Mouse (Mus musculus) c-Kit-positive CD71-positive TER-119-positive erythroid progenitor cells, embryonic 14.5 days (primary cell): Measurements from ENCODE around the gene Btnl6.
"Not testable (repeated sequence)": the region's sequence is repeated elsewhere in the genome, so short reads cannot be mapped to it uniquely, and the experiment has no call there.

Source experiments
- DNase-seq: peaks from one replicate; pipeline ENCODE4 v3.0.0-alpha.2; 2013; ENCODE audit warnings: low spot score

The Btnl6 gene

DNA sequence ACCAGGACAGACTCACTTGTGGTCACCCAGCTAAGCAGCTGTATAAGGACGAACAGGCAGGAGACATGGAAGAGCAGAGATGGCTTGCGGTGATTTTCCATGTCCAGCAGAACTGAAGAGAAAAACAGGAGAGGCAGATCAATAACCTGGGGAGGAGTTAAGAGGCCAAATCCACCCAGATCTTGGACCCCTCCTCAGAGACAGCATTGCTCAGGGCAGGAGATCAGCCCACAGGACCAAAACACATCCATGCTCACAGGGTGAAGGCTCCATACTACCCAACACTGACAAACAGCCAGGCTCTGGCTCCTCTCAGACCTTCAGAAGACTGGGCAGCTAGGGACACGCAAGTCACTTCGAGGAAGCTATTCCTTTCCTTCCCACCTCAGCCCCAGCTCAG, at the start of gene Btnl6:
Gene Btnl6, minus strand, starts transcription at position 101 of the 400 bp plus-strand sequence.
- DNase-seq = no peak

DNA sequence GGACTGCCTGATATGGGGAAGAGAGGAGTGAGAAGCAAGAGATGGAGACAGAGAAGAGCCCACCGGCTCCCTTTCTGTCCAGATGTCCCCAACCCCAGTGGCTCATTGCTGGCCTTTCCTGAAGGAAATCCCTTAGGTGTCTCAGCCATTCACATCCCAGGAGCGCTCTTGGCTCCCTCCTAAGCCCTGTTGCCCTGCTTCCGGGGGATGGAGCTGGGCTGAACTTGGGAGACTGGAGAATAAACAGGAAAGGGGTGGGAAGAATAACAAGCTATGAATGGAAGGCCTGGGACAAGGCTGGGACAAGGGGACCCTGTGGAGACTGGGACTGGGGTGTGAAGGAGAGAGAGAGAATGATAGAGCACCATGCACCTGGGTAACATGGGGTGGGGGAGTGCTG, 47.6 kb upstream of the Btnl6 start:
- DNase-seq = no peak

DNA sequence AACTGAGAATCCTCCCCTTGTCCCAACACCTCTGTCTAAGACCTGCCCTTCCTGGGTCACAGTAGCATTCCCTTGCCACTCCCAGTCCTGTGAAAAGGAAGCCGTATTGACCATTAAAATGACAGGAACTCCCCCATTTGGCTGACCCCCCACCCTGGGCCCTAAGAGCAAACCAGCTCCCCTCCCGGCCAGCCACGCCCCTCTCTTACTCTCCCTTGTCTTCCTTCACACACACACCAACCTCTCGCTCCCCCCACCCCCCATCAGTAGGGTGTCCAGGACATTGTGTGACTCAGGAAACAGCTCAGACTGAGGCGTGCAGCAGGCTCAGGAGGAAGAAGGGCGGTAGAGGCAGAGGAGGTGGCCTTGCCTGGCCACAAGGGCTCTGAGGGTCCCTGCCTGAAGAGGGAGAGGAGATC, 46.9 kb upstream of the Btnl6 start, which contains the start of gene Notch4:
Gene Notch4, plus strand, starts transcription at position 266 of the 419 bp plus-strand sequence.
- no peak for DNase-seq

DNA sequence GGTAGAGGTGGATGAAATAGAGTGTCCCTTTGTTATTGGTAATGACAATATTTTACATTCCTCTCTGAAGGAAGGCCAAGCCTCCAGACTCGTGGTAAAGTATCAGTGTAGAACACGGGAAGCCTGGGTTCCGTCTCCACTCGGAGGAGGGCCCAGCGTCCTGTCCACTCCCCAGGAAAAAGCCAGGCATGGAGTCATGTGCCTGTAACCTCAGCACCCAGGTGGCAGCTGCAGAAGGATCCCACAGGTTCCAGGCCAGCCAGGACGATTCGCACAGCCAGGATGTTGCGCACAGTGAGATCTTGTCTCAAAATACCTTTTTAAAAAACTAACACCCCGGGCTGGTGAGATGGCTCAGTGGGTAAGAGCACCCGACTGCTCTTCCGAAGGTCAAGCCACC, 46.2 kb upstream of the Btnl6 start:
- no peak for DNase-seq

DNA sequence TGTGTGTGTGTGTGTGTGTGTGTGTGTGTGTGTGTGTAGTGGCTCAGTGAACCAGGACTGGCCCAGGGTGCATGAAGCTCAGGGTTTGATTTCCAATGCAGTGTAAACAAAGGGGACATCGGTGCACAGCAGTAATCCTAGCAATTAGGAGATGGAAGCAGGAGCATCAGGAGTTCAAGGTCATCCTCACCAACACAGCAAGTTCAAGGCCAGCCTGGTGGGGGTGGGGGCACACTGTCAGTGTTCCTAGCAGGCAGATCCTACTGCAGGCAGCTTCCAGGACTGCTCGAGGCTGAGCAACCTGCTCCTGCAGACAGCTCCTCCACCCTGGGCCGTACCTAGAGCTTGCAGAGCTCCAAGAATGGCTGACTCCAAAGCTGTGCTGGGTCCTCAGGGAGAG, 45.4 kb upstream of the Btnl6 start:
- DNase-seq = no peak

DNA sequence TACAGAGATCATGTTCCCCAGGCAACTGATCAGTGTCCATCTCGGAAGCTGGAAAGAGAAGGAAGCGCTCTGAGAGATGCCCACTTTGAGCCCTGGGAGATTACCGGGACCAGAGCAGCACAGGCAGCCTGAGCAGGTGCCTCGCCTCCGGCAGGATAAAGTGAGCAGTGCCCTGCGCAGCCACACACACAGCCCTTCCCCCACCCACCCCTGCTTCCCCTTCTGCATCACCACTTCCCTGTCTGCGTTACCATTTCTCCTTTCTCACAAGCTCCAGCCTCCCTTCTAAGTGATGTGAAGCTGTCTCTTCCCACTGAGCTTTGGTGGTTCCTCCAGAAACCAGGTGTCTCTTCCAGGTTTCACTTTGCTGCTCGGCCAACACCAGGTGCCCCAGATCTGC, 44.0 kb upstream of the Btnl6 start:
- DNase-seq = no peak

DNA sequence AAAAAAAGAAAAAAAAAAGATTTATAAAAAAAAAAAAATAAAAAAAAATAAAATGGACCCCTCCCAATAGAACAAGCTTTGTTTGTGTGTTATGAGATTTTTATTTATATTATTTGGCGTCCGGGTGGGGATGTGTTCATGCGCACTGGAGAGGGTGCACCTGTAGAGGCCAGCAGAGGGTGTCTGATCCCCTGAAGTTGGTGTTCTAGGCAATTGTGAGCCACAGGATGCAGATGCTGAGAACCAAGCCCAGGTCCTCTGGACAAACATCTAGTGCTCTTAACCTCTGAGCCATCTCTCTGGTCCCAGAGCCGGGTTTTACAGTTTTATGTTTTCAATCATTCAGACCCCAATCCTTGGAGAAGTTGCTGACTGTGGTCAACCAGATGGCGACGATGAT, 43.3 kb upstream of the Btnl6 start:
- DNase-seq = no peak

DNA sequence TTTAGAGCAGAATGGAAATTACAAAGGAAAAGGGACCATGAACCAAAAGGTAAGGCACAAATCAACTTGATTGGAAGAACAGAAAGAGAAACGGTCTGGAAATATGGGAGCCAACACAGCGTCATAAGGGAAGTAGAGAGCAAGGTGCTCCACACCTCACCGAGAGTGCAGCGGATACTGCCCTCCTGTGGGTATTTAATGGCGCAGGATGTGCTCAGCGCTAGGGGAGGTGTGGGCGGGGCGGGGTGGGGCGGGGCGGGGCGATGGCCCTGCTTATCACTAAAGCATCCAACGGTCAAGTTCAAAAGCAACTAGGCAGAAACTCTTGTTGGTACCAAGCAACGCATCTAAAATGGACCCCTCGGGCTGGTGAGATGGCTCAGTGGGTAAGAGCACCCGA, 42.7 kb upstream of the Btnl6 start:
- DNase-seq = peak; percentile 30

DNA sequence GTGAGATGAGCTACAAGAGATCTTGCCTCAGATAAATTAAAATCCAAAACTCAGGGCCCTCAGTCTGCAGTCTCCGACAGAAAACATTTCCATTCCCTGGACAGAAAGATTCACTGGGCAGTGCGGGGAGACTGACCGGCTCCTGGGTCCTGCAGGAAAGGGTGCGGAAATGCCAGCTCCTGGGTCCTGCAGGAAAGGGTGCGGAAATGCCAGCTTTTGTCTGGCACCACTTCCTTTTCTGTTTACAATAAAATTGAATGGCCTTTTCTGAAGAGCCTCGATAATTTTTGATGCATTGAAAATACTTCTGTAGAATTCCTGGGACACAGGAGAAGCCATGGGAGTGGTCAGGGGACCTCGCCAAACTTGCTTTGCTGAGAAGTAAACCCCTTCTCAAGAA, 42.0 kb upstream of the Btnl6 start:
- no peak for DNase-seq

DNA sequence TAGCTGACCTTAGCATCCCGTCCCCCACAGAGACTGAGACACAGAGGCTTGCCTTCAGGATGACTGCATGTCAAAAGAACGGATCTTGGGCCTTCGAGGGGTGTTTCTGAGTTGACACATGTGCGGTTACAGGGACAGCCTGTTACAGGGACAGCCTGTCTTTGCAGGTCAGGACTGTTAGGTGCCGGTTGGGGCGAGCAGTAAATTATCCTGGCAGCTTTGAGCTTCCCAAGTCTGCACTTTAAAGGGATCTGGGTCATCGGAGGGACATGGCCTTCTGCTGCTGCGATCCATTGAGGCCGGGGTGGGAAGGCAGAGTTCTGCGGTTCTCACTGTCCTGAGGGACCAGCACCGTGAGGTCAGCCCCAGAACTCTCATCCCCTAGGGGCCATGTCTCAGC, 40.3 kb upstream of the Btnl6 start:
- DNase-seq = no peak

DNA sequence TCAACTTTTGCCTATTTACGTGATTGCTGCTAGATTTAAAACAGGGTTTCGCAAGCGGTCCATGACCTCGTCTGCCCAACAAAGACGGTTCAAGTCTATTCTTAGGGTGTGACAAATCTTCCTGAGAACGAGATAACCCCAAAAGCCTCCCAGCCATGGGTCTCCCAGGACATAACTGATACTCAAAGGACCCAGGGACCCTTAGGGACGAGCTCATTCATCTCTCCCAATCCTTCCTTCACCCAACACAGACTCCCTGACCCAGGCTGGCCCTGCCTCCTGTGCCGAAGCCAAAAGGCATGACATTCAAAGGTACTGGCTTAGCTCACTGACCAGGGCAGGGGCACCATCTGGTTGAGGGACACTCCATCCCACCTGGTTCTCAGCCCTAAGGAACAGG, 39.3 kb upstream of the Btnl6 start:
- no peak for DNase-seq

DNA sequence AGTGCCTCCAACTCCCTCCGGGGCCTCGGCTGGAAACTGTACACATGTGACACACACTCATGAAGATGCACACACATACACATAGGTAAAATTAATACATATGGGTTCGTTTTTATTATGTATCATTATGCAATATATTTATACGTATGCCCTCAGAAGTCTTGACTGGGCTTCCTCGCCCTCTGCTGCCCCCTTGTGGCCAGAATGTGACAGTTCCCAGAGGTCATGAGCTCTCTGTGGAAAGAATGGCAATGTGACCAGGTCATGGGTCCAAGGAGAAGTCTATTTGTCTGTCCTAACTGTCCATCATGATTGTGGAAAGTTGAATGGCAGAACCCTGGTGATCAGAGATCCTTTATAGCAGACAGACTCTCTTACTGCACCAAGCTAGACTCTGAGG, 38.3 kb upstream of the Btnl6 start:
- DNase-seq = peak; percentile 62

DNA sequence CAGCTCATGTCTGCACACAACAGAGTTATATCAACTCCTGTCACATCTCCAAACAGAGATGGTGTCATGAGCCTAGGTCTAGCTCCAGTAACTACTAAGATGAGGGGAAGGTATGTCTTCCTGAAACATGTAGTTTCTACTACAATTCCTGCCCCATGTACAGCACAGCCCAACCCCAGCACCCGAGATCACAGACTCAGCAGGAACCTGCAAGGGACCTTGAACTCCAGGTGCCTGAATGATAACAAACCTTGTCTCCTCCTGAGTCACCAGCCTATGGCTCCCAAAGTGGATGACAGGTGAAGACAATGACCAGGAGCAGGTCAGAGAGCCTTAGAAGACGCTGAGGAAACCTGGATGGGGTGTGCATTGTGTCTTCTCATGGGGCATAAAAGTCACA, 32.7 kb upstream of the Btnl6 start:
- no peak for DNase-seq

DNA sequence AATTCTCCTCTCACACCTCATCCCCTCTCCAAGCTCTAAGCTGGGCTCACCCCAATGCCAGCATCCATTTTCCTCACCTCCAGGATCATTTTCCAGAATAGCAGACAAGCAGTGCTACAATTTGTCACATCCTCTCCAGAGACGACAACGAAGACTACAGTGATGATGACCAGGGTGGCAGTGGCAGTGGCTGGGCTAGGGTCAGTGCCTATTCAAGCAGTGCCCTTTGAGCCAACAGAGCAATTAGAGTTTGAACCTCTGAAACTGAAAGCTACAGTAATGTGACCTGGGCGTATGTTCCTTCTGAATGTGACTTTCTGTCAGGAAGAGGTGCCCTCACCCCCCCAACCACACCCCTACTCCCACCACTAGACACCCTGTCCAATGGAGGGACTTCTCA, 32.0 kb upstream of the Btnl6 start:
- DNase-seq = no peak

DNA sequence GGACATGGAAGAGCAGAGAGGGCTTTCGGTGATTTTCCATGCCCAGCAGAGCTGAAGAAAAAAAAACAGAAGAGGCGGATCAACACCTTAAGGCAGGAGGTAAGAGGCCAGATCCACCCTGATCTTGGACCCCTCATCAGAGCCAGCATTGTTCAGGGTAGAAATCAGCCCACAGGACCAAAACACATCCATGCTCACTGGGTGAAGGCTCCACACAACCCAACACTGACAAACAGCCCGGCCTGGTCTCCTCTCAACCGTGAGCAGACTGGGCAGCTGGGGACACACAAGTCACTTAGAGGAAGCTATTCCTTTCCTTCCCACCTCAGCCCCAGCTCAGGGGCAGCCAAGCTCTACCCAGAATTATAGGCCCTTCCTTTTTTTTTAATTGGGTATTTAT, 30.4 kb upstream of the Btnl6 start:
- DNase-seq = no peak

DNA sequence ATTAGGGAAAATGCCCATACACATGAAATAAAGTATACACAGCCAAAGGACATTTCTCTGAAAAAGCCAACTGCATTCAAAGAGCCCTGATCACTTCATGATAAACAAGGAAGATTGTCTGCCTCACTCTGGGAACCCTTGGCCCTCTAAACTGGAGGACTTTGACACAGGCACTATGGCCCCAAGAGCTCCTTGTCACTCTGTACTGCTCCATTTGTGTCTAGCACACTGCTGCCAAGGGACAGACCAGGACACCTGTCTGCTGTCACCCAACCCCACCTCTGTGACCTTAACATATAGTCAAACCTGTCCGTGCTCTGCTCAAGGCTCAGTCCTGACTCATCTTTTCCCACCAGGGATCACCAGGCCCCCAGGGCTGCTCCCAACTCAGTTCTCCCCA, 29.6 kb upstream of the Btnl6 start:
- DNase-seq = no peak

DNA sequence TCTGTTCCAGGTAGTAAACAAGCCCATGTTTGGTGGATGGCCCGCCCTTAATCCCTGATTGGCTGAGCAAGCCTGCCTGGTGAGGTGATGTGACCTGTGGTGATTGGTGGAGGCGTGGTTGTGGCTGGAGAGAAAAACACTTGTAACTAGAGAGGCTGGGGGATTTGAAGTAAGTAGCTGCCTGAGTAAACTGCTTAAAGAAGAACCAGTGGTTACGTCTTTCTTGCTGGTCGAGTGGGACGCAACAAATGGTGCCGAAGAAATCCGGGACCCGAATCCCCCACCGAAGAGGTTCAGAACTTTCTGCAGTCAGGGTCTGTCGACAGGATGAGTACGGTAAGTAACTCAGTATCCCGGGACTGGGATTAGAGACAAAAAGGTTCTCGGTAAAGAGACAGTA, 26.4 kb upstream of the Btnl6 start:
- not testable (repeated sequence) for DNase-seq

DNA sequence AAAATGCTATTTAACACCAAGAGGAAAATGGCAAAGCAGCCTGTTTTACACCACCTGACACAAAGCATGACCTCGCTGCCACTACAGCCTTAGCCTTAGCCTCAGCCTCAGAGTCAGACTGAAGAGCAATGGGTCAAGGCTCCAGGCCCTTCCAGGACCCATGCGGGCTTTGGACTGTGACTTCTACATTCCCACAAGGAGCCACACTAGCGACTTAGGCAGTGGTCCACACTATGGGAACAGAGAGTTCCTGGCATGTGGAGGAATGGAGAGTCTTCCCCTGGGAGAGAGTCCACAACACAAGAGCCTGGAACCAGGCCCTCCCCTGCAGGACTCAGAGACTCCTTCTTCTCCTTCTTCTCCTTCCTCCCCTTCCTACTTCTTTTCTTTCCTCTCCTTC, 15.5 kb upstream of the Btnl6 start:
- DNase-seq = no peak

DNA sequence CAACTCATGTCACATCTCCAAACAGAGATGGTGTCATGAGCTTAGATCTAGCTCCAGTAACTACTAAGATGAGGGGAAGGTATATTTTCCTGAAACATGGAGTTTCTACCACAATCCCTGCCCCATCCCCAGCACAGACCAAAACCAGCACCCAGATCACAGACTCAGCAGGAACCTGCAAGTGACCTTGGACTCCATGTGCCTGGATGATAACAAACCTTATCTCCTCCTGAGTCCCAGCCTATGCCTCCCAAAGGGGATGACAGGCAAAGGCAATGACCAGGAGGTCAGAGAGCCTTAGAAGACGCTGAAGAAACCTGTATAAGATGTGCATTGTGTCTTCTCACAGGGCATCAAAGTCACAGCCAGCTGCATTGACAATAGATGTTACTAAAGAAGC, 1.8 kb upstream of the Btnl6 start:
- DNase-seq = no peak

DNA sequence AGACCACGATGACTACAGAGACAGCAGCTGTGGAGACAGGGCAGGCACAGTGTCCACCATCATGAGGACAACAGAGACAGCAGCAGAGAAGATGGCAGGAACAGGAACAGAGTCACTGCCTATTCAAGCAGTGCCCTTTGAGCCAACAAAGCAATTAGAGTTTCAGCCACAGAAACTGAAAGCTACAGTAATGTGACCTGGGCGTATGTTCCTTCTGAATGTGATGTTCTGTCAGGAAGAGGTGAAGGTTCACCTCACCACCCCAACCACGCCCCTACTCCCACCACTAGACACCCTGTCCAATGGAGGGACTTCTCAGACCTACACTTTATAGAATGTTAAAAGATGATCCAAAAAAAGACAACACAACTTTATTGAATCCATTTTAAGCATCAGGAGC, 1.4 kb upstream of the Btnl6 start:
- DNase-seq = not testable (repeated sequence)

DNA sequence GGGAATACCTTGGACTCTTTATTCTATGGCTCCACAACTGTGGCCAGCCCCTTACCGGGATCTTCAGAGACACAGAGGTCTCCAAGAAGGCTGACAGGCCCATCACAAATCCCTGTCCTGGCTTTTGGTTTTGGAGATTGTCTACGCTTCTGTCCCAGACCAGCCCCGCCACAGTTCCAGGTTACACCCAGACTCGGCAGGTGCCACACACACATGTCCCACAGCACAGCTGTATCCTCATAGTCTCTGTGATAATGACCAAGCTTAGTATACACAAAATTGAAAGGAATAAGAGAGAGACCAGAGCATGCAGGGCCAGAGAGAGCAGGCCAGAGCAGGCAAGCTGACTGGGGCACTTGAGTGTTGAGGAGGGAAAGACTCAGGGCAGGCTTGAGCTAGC, 643 bp upstream of the Btnl6 start:
- DNase-seq = no peak

DNA sequence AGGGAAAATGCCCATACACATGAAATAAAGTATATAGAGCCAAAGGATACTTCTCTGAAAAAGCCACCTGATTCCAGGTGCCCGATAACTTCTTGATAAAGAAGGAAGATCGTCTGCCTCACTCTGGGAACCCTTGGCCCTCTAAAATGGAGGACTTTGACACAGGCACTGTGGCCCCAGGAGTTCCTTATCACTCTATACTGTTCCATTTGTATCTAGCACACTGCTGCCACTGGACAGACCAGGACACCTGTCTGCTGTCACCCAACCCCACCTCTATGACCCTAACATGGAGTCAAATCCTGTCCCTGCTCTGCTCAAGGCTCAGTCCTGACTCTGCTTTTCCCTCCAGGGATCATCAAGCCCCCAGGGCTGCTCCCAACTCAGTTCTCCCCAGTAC, 638 bp downstream of the Btnl6 start:
- DNase-seq = no peak

DNA sequence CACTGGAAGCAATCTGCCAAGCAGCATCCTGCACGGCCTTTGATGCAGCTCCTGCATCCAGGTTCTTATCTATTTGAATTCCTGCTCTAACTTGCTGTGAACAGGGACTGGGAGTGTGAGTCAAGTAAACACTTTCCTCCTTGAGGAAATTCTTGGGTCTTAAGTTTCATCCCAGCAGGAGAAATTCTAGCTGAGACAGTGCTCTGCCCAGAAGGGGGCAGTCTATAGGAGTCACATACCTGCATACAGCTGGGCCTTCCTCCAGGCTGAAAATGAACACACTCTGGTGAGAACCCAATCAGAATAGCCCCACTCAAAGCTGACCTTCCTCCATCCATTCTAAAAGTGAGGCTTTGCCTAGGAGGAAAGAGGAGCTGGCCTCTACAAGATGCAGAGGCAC, 5.4 kb downstream of the Btnl6 start:
- DNase-seq = not testable (repeated sequence)

DNA sequence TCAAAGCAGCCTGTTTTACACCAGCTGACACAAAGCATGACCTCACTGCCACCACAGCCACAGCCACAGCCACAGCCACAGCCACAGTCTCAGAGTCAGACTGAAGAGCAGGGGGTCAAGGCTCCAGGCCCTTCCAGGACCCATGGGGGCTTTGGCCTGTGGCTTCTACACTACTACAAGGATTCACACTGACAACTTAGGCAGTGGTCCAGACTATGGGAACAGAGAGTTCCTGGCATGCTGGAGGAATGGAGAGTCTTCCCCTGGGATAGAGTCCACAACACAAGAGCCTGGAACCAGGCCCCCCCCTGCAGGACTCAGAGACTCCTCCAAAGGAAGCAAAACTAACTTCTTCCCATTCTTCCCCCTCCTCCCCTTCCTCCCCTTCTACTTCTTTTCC, 9.6 kb downstream of the Btnl6 start:
- DNase-seq = no peak

DNA sequence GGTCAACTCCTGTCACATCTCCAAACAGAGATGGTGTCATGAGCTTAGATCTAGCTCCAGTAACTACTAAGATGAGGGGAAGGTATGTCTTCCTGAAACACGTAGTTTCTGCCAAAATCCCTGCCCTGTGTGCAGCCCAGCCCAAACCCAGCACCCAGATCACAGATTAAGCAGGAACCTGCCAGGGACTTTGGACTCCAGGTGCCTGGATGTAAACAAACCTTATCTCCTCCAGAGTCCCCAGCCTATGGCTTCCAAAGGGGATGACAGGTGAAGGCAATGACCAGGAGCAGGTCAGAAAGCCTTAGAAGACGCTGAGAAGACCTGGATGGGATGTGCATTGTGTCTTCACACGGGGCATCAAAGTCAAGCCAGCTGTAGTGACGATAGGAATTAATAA, 19.4 kb downstream of the Btnl6 start:
- not testable (repeated sequence) for DNase-seq
